Mouse (Mus musculus) myocyte (in vitro differentiated cells): ENCODE data around the gene Hsd17b11.

ENCODE experiments used
- MAX ChIP-seq: IDR thresholded peaks from one replicate; pipeline ENCODE4 v1.6.1; 2011; ENCODE audit warnings: low read depth, mild to moderate bottlenecking, control low read depth
- POLR2A ChIP-seq: IDR thresholded peaks from one replicate; pipeline ENCODE4 v1.6.1; 2011; ENCODE audit warnings: low read depth, mild to moderate bottlenecking, control low read depth, moderate library complexity; ENCODE audit not compliant: insufficient read length

GRCm38 (mm10) chr5:103977907-103978570 is 43.7 kb downstream of the Hsd17b11 start:
- TF ChIP-seq POLR2A (no peak), MAX (no peak)
